Mouse (Mus musculus) v-Abl transformed pro-B cells (cell line): Measurements from ENCODE around the gene 4930452B06Rik.

Source experiments
- in situ Hi-C, 2 experiments: fragments of 400-800 bp; cut with MboI; formaldehyde crosslinking; loops; one replicate each; pipeline ENCODE4 v1.15.1; 2025; ENCODE audit not compliant: unreplicated experiment in 2 of 2

4930452B06Rik gene

GRCm38 (mm10) chr14:8536024-8536423, 130.0 kb downstream of the 4930452B06Rik start:
- in situ Hi-C loops: no loop called here

DNA sequence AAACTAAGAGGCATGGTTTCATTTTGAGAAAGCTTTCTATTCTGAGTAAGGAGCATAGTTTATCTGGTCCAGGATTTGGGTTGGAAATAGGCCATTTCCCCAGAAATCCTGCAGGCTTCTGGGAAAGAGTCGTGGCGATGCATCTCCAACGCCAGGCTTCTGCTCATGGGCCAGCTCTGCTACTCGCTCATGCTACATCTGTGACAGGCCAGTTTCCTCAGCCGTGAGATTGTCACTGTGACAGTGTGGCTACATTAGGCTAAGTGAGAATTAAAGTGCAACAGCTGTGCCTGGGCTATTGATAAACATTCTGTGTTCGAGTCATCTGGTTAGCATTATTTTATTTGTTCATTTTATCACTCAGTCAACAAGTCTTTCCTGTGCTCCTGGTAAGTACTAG, 140.8 kb downstream of the 4930452B06Rik start:
- in situ Hi-C loops: no loop called here

DNA sequence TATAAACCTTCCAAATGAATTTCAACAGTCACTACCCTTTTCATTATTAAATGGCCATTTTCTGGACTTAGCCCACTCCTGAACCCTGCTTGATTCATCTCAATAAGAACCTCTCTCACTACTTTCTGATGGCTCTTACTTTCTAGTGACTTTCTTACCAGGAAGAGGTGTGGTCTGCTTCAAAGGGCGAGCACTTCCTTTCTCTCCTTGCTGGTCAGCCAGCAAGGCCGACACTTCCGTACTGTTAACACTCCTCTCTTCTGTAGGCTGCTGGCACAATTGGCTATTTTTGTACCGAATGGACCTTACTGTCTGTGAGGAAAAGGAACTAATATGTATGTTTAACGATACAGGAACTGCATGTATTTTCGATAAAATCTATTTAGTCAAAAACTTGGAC, 148.4 kb downstream of the 4930452B06Rik start:
- in situ Hi-C loops: no loop called here

GRCm38 (mm10) chr14:8514071-8514470, 152.0 kb downstream of the 4930452B06Rik start:
- in situ Hi-C loops: no loop called here

DNA sequence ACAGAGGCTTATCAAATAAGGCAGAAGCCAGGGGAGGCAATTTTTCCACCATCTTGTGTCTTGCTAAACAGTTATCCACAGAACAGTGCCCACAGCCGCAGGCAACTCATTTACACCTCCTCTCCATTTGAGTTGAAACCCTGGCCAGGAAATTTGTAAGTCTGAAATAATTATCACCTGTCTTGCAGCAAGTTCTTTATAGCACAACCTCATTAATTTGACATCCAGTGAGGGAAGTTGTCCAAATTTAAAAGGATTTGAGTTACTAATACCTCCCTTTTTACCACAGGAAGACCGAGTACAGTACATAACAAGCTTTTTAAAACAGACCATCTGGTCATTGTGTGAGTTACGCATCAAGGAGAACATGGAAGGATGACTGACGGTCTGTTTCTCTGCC, 154.8 kb downstream of the 4930452B06Rik start:
- in situ Hi-C loops: no loop called here

- in situ Hi-C loops: no loop called here
These were observed 155.6 kb downstream of the 4930452B06Rik start for GRCm38 (mm10) chr14:8510288-8510959.

DNA sequence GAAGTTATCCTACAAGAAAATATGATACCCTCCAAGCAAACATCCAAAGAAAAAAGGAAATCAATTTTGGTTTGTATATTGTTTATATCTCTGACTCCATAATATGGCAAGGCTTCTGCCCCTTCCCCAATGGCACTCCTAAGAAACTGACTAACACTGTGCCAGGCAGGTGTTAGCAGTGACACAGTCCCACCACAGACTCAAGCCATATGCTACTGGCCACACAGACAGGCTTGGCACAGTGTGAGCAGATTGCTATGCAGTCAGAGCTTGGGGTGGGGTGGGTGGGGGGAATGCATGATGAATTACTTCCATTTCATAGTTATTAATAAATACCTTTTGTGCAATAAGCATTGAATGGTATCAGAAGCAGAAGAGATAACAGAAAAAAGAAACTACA, 157.4 kb downstream of the 4930452B06Rik start:
- in situ Hi-C loops: no loop called here

DNA sequence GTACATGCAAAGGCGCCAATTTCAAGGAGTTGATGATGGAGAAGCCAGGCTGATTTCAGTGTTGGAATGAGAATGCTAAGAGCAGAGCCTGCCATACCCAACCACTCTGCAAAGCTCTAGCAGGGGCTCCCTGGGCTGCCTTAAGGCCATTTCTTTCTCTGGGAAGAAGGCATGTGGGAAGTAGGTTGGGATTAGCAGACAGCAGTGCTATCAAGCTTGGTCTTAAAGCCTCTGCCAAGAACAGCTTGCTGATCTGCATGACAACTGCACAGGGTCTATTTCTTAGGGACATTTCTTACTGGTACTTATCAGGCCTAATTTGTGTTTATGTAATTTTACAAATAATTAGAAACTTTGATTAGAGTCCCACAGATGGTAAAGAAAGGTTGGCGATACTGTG, 161.8 kb downstream of the 4930452B06Rik start:
- in situ Hi-C loops: no loop called here

- in situ Hi-C loops: no loop called here
These were observed 162.7 kb downstream of the 4930452B06Rik start for GRCm38 (mm10) chr14:8503345-8503744.

GRCm38 (mm10) chr14:8502496-8502895, 163.5 kb downstream of the 4930452B06Rik start:
- in situ Hi-C loops: no loop called here

GRCm38 (mm10) chr14:8495691-8496090, 170.3 kb downstream of the 4930452B06Rik start:
- in situ Hi-C loops: no loop called here

DNA sequence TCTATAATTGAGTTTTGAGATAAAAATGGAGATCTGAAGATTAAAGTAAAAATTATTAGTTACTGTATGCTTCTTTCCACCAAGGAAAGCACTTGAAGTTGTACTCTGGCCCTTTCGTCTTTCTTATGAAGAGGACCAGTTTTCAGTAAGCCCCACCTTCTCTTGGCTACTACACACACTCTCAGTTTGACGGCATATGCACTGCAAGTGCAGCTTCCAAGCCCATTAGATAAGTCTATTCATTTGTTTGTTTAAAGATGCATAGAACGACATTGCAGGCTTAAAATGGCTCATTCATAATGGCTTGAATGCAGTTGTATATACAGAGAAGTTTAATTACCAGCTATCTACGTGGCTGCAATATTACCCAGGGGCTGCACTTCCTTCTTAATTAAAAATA, 171.1 kb downstream of the 4930452B06Rik start:
- in situ Hi-C loops: no loop called here

- in situ Hi-C loops: no loop called here
These were observed 171.8 kb downstream of the 4930452B06Rik start for GRCm38 (mm10) chr14:8494260-8494659.

DNA sequence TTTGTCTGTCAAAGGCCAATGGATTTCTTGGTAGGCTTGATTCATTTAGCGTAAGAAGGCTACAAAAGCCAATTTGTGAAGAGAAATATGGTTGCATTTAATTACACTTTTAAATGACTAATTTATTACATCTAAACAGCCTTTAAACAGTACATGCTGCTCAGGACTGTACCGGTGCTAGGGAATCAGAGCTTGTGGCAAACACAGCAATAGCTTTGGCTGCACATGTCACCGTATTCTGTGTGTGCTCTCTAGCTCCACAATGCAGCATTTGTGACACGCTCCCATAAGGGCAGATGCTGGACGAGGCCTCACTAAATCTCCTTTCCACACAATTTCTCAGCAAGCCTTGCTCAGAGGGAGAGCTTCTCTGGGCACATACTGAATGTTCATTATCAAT, 187.9 kb downstream of the 4930452B06Rik start:
- in situ Hi-C loops: no loop called here

GRCm38 (mm10) chr14:8477348-8477747, 188.7 kb downstream of the 4930452B06Rik start:
- in situ Hi-C loops: no loop called here

DNA sequence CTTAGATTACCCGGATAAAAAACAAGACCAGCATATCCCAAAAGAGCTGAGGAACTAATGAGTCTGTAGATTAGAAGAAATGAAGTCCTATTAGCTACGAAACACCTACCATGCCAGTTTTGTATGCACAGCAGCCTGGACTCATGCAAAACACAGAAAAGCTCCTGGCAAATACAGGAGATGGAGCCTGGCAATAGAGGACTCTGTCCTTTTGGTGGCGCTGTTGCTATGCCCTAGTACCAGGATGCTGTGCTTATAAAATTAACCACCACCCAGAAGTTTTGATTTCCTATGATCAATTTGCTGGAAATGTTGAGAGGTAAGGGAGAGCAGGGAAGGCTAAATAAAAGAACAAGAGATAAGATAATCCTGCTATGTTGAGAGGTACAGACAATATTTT, 189.4 kb downstream of the 4930452B06Rik start:
- in situ Hi-C loops: no loop called here

- in situ Hi-C loops: no loop called here
These were observed 190.2 kb downstream of the 4930452B06Rik start for GRCm38 (mm10) chr14:8475851-8476250.

GRCm38 (mm10) chr14:8472884-8473283, 193.2 kb downstream of the 4930452B06Rik start:
- in situ Hi-C loops: no loop called here

- in situ Hi-C loops: no loop called here
These were observed 201.5 kb downstream of the 4930452B06Rik start for GRCm38 (mm10) chr14:8464401-8465154.

DNA sequence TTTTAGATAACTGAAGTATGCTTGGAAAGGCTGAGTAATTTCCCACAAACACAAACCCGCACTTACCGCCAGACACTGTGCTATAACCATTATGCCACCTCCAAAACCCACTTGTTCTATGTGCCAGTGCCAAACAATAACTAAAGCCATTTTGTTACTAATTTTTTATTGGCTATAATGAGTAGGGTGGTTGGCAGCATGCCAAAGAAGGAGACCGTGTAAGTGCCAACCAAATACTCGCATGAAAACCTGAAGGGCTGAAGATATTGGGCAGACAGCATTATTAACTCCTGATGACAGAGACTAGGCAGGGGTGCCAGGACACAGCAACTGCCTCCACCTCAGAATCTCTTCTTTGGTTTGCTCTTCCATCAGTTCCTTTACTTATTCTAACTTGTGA, 203.1 kb downstream of the 4930452B06Rik start:
- in situ Hi-C loops: no loop called here

DNA sequence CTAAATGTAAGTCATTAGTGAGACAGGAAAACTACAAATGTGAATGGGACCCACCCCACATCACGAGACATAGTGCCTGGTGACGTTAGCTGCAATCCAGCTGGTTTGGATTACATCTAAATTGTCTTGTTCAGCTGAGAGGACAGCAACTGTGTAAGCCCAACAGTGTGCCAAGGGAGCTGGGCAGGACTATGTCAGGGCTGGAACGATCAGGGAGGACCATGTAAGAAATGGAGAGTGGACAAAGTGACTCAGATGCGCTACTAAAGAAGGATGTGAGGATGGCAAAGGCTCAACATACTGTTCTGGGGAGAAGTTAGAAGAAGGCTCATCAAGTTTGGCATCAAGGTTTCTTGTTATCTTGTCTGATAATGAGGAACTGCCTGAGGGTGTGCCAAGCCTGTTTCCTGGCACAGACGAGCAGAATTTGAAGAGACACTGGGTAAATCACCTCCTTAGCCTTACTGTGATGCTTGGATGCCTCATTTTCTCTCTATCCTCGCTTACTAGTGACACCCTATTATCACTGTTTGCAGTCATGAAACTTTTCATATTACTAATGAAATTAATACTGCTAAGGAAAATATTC, 203.6 kb downstream of the 4930452B06Rik start:
- in situ Hi-C loops: no loop called here
